Mouse (Mus musculus) gastrocnemius, postnatal 4 days (tissue): ENCODE measurements around the gene Pmepa1. TPM values are rescaled to one million over a fixed set of nuclear protein-coding genes. Genes with fewer than 3 reads are reported as not detected.
A peak's percentile ranks its signal among the peaks of the same experiment; 100 is the strongest.

Experiments
- DNase-seq, 2 experiments: peaks; one replicate each; pipeline ENCODE4 v3.0.0; 2021 to 2022; ENCODE audit warnings: low spot score in 2 of 2, mixed read lengths in 2 of 2
- long read RNA-seq, 2 experiments: library from polyadenylated mRNA; stranded (forward); transcript quantifications; one replicate each; pipeline ENCODE4 v2.0.0; 2021
- total RNA-seq, 2 experiments: library from RNA; stranded (reverse); gene quantifications; 2 replicates each; pipeline ENCODE4 v1.2.3; 2021

Gene Pmepa1
- total RNA-seq: 10 to 100 TPM; 22.6 to 25.8 TPM
- long read RNA-seq, experiment 1, full-length matches to known transcripts: 79 of 87 reads
- long read RNA-seq, experiment 1, partial matches to known transcripts: 1 of 87 reads
- long read RNA-seq, experiment 1, other reads (novel, unspliced or antisense): 7 of 87 reads
- long read RNA-seq, experiment 2, full-length matches to known transcripts: 76 of 86 reads
- long read RNA-seq, experiment 2, partial matches to known transcripts: 0 of 86 reads
- long read RNA-seq, experiment 2, other reads (novel, unspliced or antisense): 10 of 86 reads

GRCm38 (mm10) chr2:173276409-173276808, at the start of gene Pmepa1:
TSS of gene Pmepa1 (minus strand) at chr2:173276533.
- DNase-seq: peak; percentile 90 to 91

- no peak for DNase-seq
These were observed 45.4 kb upstream of the Pmepa1 start for GRCm38 (mm10) chr2:173321754-173322153.

GRCm38 (mm10) chr2:173321194-173321593, 44.9 kb upstream of the Pmepa1 start:
- no peak for DNase-seq

- DNase-seq: no peak
These were observed 38.0 kb upstream of the Pmepa1 start for GRCm38 (mm10) chr2:173314291-173314690.

GRCm38 (mm10) chr2:173308486-173308885, 32.2 kb upstream of the Pmepa1 start:
- peak in 1 of 2 experiments; percentile 18 for DNase-seq

- no peak for DNase-seq
These were observed 31.7 kb upstream of the Pmepa1 start for GRCm38 (mm10) chr2:173307984-173308383.

- DNase-seq: peak in 1 of 2 experiments; percentile 25
These were observed 31.2 kb upstream of the Pmepa1 start for GRCm38 (mm10) chr2:173307561-173307960.

- DNase-seq: peak; percentile 69 to 83
These were observed 30.6 kb upstream of the Pmepa1 start for GRCm38 (mm10) chr2:173306734-173307525.

- no peak for DNase-seq
These were observed 28.7 kb upstream of the Pmepa1 start for GRCm38 (mm10) chr2:173305011-173305410.

GRCm38 (mm10) chr2:173300663-173301630, 24.6 kb upstream of the Pmepa1 start:
- peak in 1 of 2 experiments; percentile 37 for DNase-seq

- no peak for DNase-seq
These were observed 20.1 kb upstream of the Pmepa1 start for GRCm38 (mm10) chr2:173296408-173296807.

- no peak for DNase-seq
These were observed 16.7 kb upstream of the Pmepa1 start for GRCm38 (mm10) chr2:173293042-173293441.

GRCm38 (mm10) chr2:173292551-173292950, 16.2 kb upstream of the Pmepa1 start:
- DNase-seq: no peak

- no peak for DNase-seq
These were observed 14.6 kb upstream of the Pmepa1 start for GRCm38 (mm10) chr2:173290981-173291380.

GRCm38 (mm10) chr2:173289928-173290327, 13.6 kb upstream of the Pmepa1 start:
- no peak for DNase-seq

- DNase-seq: no peak
These were observed 9.6 kb upstream of the Pmepa1 start for GRCm38 (mm10) chr2:173285816-173286538.

- no peak for DNase-seq
These were observed 8.4 kb upstream of the Pmepa1 start for GRCm38 (mm10) chr2:173284771-173285170.

- DNase-seq: no peak
These were observed 5.9 kb upstream of the Pmepa1 start for GRCm38 (mm10) chr2:173282191-173282590.

- DNase-seq: peak in 1 of 2 experiments; percentile 33
These were observed 4.9 kb upstream of the Pmepa1 start for GRCm38 (mm10) chr2:173281021-173281937.
